Mouse (Mus musculus) erythroblast, embryonic 14.5 days (primary cell): ENCODE measurements around the gene Tiam1.

Experiments used
- GATA1 ChIP-seq: IDR thresholded peaks from 2 replicates; pipeline ENCODE4 v1.6.1; 2012; ENCODE audit warnings: low read length, inconsistent platforms, mixed read lengths
- TAL1 ChIP-seq: IDR thresholded peaks from 3 replicates; pipeline ENCODE4 v1.6.1; 2012; ENCODE audit warnings: low read length, inconsistent platforms, mixed read lengths

DNA sequence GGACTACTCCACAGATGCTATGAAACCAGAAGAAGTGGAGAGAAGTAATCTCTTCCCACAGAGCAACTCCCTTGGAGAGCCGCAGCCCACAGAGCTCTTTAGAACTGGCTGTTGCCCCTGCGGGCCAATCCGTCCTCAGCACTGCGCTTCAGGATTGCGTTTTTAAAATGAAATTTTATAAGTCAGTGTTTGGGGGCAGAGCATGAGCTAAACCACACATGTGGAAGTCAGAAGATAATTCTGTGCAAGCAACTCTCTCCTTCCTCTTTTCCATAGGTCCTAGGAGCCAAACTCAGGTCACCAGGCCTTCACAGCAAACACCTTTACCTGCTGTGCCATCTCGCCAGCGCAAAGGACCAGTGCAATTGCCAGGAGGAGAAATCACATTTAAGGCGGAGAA, 98.0 kb downstream of the Tiam1 start:
- TF ChIP-seq GATA1 (no peak), TAL1 (no peak)
